Mouse (Mus musculus): ENCODE measurements around the gene Ctbp2. TPM values are rescaled to one million over a fixed set of nuclear protein-coding genes. Genes with fewer than 3 reads are reported as not detected.

Gene Ctbp2
- total and polyA plus RNA-seq, 2 experiments from 2014 or later = 27.9 to 71.3 TPM

DNA sequence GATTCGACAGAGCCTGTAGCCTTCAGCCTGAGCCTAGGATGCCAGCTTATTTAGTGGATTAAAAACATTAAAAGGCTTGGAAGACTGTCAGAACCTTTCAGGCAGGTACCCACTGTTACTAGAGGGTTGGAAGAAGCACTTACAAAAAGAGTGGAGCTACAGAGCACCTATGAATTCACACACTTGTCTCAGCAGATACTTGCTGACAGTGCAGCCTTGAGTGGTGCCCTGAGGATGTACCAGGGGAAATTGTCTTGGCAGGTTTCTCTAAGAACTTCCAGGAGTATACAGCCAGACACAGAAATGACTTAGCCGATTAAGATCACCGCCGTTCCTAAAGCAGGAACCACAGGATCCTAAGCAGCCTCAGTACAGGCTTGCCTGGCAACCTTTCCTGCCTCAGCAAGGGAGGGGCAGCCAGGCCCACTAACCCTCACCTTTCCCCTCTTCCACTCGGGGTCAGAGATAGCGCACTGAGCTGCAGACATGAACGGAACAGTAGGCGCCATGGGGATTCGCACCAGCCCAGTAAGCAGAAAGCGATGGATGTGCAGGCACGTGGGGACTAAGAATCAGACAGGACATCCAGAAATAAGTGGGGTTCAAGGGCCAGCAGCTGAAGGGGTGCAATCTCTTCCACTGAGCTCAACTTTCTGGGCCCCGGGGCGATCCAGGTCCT is 40.1 kb downstream of the Ctbp2 start:
- Histone ChIP-seq H3K27me3 (ENCODE audit: control insufficient read depth, insufficient read depth, low read length) (no peaks in the 10 kb centered on the region), H3K9me3 (replicated peaks; ENCODE audit: control insufficient read depth, low read length) (no peaks in the 10 kb centered on the region), H3K36me3 (replicated peaks; ENCODE audit: control insufficient read depth, insufficient read depth, low read length) (peaks cover 9% of the 10 kb centered on the region), H3K9ac (replicated peaks; ENCODE audit: low read depth, low read length) (no peak overlapping the region), H3K4me3 (ENCODE audit: low read depth, low read length) (no peak overlapping the region), H3K27ac (ENCODE audit: low read depth) (no peak overlapping the region), H3K4me1 (ENCODE audit: control insufficient read depth, insufficient read depth) (peaks cover 21% of the 10 kb centered on the region; the same call in 1 of the 2 replicates), H3K4me2 (ENCODE audit: low read depth, low read length) (no peak overlapping the region)
- ATAC-seq (ENCODE audit: insufficient read depth, low read depth) (no peak), DNase-seq (ENCODE audit: low spot score) (no peak)
- TF ChIP-seq EP300 (IDR thresholded peaks at IDR 0.05; ENCODE audit: low read depth) = no peak
- TF ChIP-seq CTCF (IDR thresholded peaks at IDR 0.05; ENCODE audit: low read depth) = no peak
- 78% methylated on average over 13 of the region's 13 CpGs for WGBS

DNA sequence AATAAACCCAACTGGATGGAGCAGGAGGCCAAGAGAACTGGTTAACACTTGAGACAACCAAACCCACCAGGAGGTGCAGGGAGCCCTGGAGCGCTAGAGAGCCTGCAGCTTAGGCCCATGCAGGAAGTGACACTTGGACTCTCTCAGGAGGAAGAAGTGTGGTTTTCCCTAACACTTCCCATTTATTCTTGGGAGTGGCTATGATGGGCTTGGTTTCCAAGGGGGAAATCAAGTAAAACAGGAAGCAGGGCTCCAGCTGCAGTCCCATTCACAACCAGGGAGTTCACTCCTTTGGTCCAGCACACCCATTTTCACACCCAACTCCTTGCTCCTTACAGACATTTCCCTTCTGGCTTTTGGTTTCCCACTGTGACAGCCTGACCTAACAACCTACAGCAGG is 45.2 kb downstream of the Ctbp2 start:
- H3K27me3 ChIP-seq (ENCODE audit: control insufficient read depth, insufficient read depth, low read length) = no peaks in the 10 kb centered on the region
- H3K9ac ChIP-seq (replicated peaks; ENCODE audit: low read depth, low read length) = no peak overlapping the region
- H3K27ac ChIP-seq (ENCODE audit: low read depth) = no peak overlapping the region
- WGBS = 62% methylated on average over 1 of the region's 1 CpGs
- no peaks in the 10 kb centered on the region; the same call in 1 of the 2 replicates for H3K4me1 ChIP-seq (ENCODE audit: control insufficient read depth, insufficient read depth)
- H3K9me3 ChIP-seq (replicated peaks; ENCODE audit: control insufficient read depth, low read length) = no peaks in the 10 kb centered on the region
- no peak for ATAC-seq (ENCODE audit: insufficient read depth, low read depth)
- H3K4me3 ChIP-seq (ENCODE audit: low read depth, low read length) = no peak overlapping the region
- no peak overlapping the region for H3K4me2 ChIP-seq (ENCODE audit: low read depth, low read length)
- TF ChIP-seq EP300 (IDR thresholded peaks at IDR 0.05; ENCODE audit: low read depth) = no peak
- no peak for TF ChIP-seq CTCF (IDR thresholded peaks at IDR 0.05; ENCODE audit: low read depth)
- DNase-seq (ENCODE audit: low spot score) = no peak
- peaks cover 26% of the 10 kb centered on the region for H3K36me3 ChIP-seq (replicated peaks; ENCODE audit: control insufficient read depth, insufficient read depth, low read length)

DNA sequence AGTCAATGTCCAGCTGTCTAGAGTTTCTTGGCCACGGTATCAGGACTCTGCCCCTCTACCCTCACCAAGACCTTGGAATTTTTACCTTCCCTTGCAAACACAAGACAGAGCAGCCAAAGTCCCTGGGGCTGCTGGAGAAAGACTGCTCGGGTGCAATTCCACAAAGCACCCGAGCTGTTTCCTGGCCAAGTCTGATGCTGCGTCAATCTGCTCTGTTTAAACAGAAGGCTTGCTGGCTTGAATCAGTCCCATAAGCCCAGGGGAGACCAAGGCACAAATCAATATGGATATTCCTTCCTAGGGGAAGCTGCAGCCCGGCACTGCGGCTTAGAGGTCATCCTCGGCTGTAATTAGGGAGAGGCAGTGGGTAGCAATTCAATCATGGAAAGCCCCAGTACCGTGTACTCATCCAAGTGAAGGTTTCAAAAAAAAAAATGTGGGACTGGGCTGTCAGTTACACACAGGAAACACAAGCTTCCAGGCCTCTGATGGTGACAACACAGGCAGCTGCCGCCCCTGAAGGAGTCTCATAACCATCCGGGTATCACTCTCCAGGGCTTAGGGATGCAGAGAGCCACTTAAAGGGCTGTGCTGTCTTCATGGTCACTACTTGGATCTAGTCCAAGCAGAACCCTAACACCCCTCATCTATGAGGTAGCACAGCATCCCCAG is 49.6 kb downstream of the Ctbp2 start:
- ATAC-seq (ENCODE audit: insufficient read depth, low read depth) = no peak
- peaks cover 8% of the 10 kb centered on the region for H3K4me1 ChIP-seq (ENCODE audit: control insufficient read depth, insufficient read depth)
- WGBS = 64% methylated on average over 10 of the region's 10 CpGs
- no peaks in the 10 kb centered on the region for H3K9me3 ChIP-seq (replicated peaks; ENCODE audit: control insufficient read depth, low read length)
- no peak overlapping the region for H3K9ac ChIP-seq (replicated peaks; ENCODE audit: low read depth, low read length)
- no peak for DNase-seq (ENCODE audit: low spot score)
- no peak for TF ChIP-seq CTCF (IDR thresholded peaks at IDR 0.05; ENCODE audit: low read depth)
- no peak for TF ChIP-seq EP300 (IDR thresholded peaks at IDR 0.05; ENCODE audit: low read depth)
- H3K36me3 ChIP-seq (replicated peaks; ENCODE audit: control insufficient read depth, insufficient read depth, low read length) = peaks cover 21% of the 10 kb centered on the region
- H3K4me3 ChIP-seq (ENCODE audit: low read depth, low read length) = no peak overlapping the region
- H3K27ac ChIP-seq (ENCODE audit: low read depth) = no peak overlapping the region
- H3K4me2 ChIP-seq (ENCODE audit: low read depth, low read length) = no peak overlapping the region
- no peaks in the 10 kb centered on the region for H3K27me3 ChIP-seq (ENCODE audit: control insufficient read depth, insufficient read depth, low read length)

DNA sequence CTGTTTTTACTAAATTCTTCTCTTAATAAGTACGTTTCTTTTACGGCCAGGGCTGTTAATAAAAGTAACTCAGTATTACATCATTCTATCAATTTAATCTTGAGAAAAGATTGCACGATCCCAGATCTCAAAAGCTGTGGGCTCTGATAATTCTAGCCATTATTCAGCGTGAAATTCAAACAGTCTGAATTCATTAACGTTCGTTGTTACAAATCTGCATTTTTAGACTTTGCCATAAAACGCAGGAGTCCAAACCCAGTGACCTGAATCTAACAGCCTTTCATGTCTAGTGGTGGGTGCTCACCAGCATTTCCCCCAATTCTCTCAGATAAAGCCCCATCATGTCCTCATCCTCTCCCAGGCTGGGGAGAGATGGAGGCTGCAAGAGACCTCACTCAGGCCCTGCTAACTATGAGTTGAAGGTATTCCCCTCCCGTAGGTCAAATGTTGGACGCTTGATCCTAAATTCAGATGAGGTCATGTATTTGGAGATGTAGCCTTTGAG is 51.0 kb downstream of the Ctbp2 start:
- no peak overlapping the region for H3K4me3 ChIP-seq (ENCODE audit: low read depth, low read length)
- TF ChIP-seq CTCF (IDR thresholded peaks at IDR 0.05; ENCODE audit: low read depth) (no peak), EP300 (IDR thresholded peaks at IDR 0.05; ENCODE audit: low read depth) (no peak)
- DNase-seq (ENCODE audit: low spot score) (no peak), ATAC-seq (ENCODE audit: insufficient read depth, low read depth) (no peak)
- H3K9ac ChIP-seq (replicated peaks; ENCODE audit: low read depth, low read length) = no peak overlapping the region
- no peaks in the 10 kb centered on the region for H3K9me3 ChIP-seq (replicated peaks; ENCODE audit: control insufficient read depth, low read length)
- 92% methylated on average over 9 of the region's 9 CpGs for WGBS
- peaks cover 8% of the 10 kb centered on the region for H3K4me1 ChIP-seq (ENCODE audit: control insufficient read depth, insufficient read depth)
- H3K27me3 ChIP-seq (ENCODE audit: control insufficient read depth, insufficient read depth, low read length) = no peaks in the 10 kb centered on the region
- H3K36me3 ChIP-seq (replicated peaks; ENCODE audit: control insufficient read depth, insufficient read depth, low read length) = peaks cover 23% of the 10 kb centered on the region
- H3K27ac ChIP-seq (ENCODE audit: low read depth) = no peak overlapping the region
- H3K4me2 ChIP-seq (ENCODE audit: low read depth, low read length) = no peak overlapping the region

DNA sequence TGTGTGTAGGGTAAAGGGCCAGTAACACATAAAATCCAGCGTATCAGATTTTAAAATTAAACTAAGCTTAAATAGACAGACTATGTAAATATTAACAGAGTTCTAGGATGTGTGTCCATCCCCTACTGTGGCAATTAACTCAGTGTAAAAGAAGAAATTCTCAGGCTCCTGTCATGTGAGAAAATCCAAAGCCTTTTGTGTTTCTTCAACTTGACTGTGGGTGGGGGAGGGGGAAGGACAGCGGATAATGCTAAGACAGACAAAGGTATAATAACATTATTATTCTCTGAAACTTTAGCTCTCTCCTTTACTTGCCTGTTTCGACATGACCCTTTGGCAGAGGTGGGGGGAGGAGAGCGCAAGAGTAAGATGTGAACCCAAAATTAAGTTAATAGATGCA is 51.6 kb downstream of the Ctbp2 start:
- Histone ChIP-seq H3K9me3 (replicated peaks; ENCODE audit: control insufficient read depth, low read length) (no peaks in the 10 kb centered on the region), H3K4me2 (ENCODE audit: low read depth, low read length) (no peak overlapping the region), H3K36me3 (replicated peaks; ENCODE audit: control insufficient read depth, insufficient read depth, low read length) (peaks cover 23% of the 10 kb centered on the region), H3K4me3 (ENCODE audit: low read depth, low read length) (no peak overlapping the region), H3K4me1 (ENCODE audit: control insufficient read depth, insufficient read depth) (peaks cover 11% of the 10 kb centered on the region), H3K9ac (replicated peaks; ENCODE audit: low read depth, low read length) (no peak overlapping the region), H3K27ac (ENCODE audit: low read depth) (no peak overlapping the region), H3K27me3 (ENCODE audit: control insufficient read depth, insufficient read depth, low read length) (no peaks in the 10 kb centered on the region)
- ATAC-seq (ENCODE audit: insufficient read depth, low read depth) = no peak
- 92% methylated on average over 4 of the region's 4 CpGs for WGBS
- TF ChIP-seq CTCF (IDR thresholded peaks at IDR 0.05; ENCODE audit: low read depth) = no peak
- no peak for TF ChIP-seq EP300 (IDR thresholded peaks at IDR 0.05; ENCODE audit: low read depth)
- no peak for DNase-seq (ENCODE audit: low spot score)
